Mouse (Mus musculus): ENCODE measurements around the gene Polr2c.

DNA sequence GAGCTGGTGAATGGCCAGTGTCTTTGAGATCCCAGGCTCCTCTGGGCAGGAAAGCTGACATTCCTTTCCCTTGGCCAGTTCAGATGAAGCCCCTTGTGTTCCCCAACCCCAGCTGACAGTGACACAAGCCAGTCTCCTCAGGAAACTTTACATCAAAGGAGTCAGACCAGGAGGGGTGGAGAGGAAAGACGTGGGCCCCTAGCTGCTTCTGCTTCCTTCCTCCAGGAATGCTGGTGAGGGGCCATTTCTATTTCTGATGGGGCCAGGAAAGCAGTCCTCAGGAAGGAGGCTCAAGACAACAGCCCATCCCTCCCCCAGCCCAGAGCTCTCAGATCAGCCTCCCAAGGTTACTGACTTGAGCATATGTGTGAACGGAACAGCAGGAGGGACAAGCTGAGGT, 35.7 kb downstream of the Polr2c start:
- TF ChIP-seq CTCF (IDR thresholded peaks at IDR 0.05; ENCODE audit: low read depth, low read length), result no peak
- no peak for TF ChIP-seq POLR2A (IDR thresholded peaks at IDR 0.05; ENCODE audit: insufficient read depth, low read length)
